Mouse (Mus musculus) CH12.LX (cell line): ENCODE data around the gene Pmm2. TPM values are rescaled to one million over a fixed set of nuclear protein-coding genes. Genes with fewer than 3 reads are reported as not detected.

Source experiments
- DNase-seq: peaks from one replicate; pipeline ENCODE4 v3.0.0-alpha.2; 2013; ENCODE audit errors: extremely low read depth
- H3K27ac ChIP-seq: 2 replicates; pipeline ENCODE4 v1.5.1; 2012; ENCODE audit warnings: low read depth, mild to moderate bottlenecking, control low read depth, moderate library complexity; ENCODE audit not compliant: insufficient read depth
- H3K27me3 ChIP-seq: replicated peaks from 2 replicates; pipeline ENCODE3; 2012; ENCODE audit warnings: inconsistent platforms
- H3K36me3 ChIP-seq, 2 experiments: replicated peaks in 1 of 2; 2 replicates each; pipeline versions ENCODE3 to v1.6.1; 2012; ENCODE audit warnings: inconsistent platforms in 1 of 2, low read length in 1 of 2, mild to moderate bottlenecking in 1 of 2, mixed read lengths in 1 of 2, moderate library complexity in 1 of 2; ENCODE audit not compliant: control insufficient read depth in 1 of 2, insufficient read depth in 1 of 2
- H3K4me1 ChIP-seq, 2 experiments: 2 replicates each; pipeline ENCODE4 v1.6.1; 2012; ENCODE audit warnings: inconsistent platforms in 1 of 2, moderate library complexity in 1 of 2; ENCODE audit not compliant: insufficient read depth in 2 of 2, control insufficient read depth in 1 of 2
- H3K4me2 ChIP-seq: 2 replicates; pipeline ENCODE4 v1.6.1; 2012; ENCODE audit warnings: low read depth, mild to moderate bottlenecking, control low read depth; ENCODE audit not compliant: poor library complexity, insufficient read depth, severe bottlenecking
- H3K4me3 ChIP-seq, 3 experiments: fragments of 150-350 bp in 1 of 3; sonication (generic) in 1 of 3; replicated peaks in 1 of 3; 2 replicates each; pipeline versions ENCODE3 to v1.5.1; 2011 to 2012; ENCODE audit warnings: low read depth in 2 of 3, low read length in 2 of 3, mild to moderate bottlenecking in 2 of 3, moderate library complexity in 2 of 3, control low read depth in 1 of 3, improper control_type of control experiment in 1 of 3, inconsistent platforms in 1 of 3, mixed read lengths in 1 of 3; ENCODE audit not compliant: poor library complexity in 1 of 3
- H3K79me2 ChIP-seq: replicated peaks from 2 replicates; pipeline ENCODE4 v1.6.1; 2012; ENCODE audit warnings: mild to moderate bottlenecking, moderate library complexity; ENCODE audit not compliant: control insufficient read depth, poor library complexity, insufficient read depth, severe bottlenecking; ENCODE audit errors: extremely low read depth
- H3K9ac ChIP-seq: 2 replicates; pipeline ENCODE4 v1.6.1; 2012; ENCODE audit warnings: low read depth, mild to moderate bottlenecking, control low read depth, moderate library complexity; ENCODE audit not compliant: insufficient read depth
- H3K9me3 ChIP-seq: replicated peaks from 2 replicates; pipeline ENCODE3; 2012; ENCODE audit warnings: low read length, inconsistent platforms, mixed read lengths
- CHD1 ChIP-seq: IDR thresholded peaks from 2 replicates; pipeline ENCODE4 v1.6.1; 2012; ENCODE audit warnings: low read depth, low read length, improper control_type of control experiment, inconsistent platforms
- CTCF ChIP-seq, 2 experiments: IDR thresholded peaks in 1 of 2; conservative IDR thresholded peaks in 1 of 2; 2 replicates each; pipeline ENCODE4 v1.5.1; 2011 to 2012; ENCODE audit warnings: low read depth in 2 of 2, low read length in 2 of 2, improper control_type of control experiment in 1 of 2, inconsistent platforms in 1 of 2, mild to moderate bottlenecking in 1 of 2, moderate library complexity in 1 of 2
- ELF1 ChIP-seq: IDR thresholded peaks from 2 replicates; pipeline ENCODE4 v1.6.1; 2014; ENCODE audit warnings: low read depth, mild to moderate bottlenecking, inconsistent platforms, low read length, improper control_type of control experiment
- EP300 ChIP-seq: IDR thresholded peaks from 2 replicates; pipeline ENCODE4 v1.6.1; 2011; ENCODE audit warnings: low read length, improper control_type of control experiment
- GABPA ChIP-seq: IDR thresholded peaks from 2 replicates; pipeline ENCODE4 v1.6.1; 2012; ENCODE audit warnings: low read depth, low read length, improper control_type of control experiment, inconsistent platforms; ENCODE audit not compliant: insufficient replicate concordance
- JUN ChIP-seq: IDR thresholded peaks from 2 replicates; pipeline ENCODE4 v1.6.1; 2011; ENCODE audit warnings: low read depth, mild to moderate bottlenecking, low read length, improper control_type of control experiment, moderate library complexity; ENCODE audit not compliant: insufficient read depth
- KAT2A ChIP-seq: IDR thresholded peaks from 2 replicates; pipeline ENCODE4 v1.6.1; 2012; ENCODE audit warnings: low read length, improper control_type of control experiment, inconsistent platforms; ENCODE audit not compliant: insufficient replicate concordance
- MEF2A ChIP-seq: IDR thresholded peaks from 2 replicates; pipeline ENCODE4 v1.6.1; 2014; ENCODE audit warnings: low read depth, mild to moderate bottlenecking, inconsistent platforms, low read length, improper control_type of control experiment, borderline replicate concordance
- MXI1 ChIP-seq: IDR thresholded peaks from 2 replicates; pipeline ENCODE4 v1.6.1; 2011; ENCODE audit warnings: mild to moderate bottlenecking, low read depth, low read length, improper control_type of control experiment
- MYC ChIP-seq: IDR thresholded peaks from 2 replicates; pipeline ENCODE4 v1.6.1; 2011; ENCODE audit warnings: low read depth, mild to moderate bottlenecking, improper control_type of control experiment, low read length
- NELFE ChIP-seq: IDR thresholded peaks from 2 replicates; pipeline ENCODE4 v1.6.1; 2011; ENCODE audit warnings: low read depth, low read length, improper control_type of control experiment
- POLR2AphosphoS2 ChIP-seq: IDR thresholded peaks from 2 replicates; pipeline ENCODE4 v1.6.1; 2011; ENCODE audit warnings: low read depth, low read length, improper control_type of control experiment
- SIN3A ChIP-seq: IDR thresholded peaks from 2 replicates; pipeline ENCODE4 v1.6.1; 2012; ENCODE audit warnings: low read length, improper control_type of control experiment, inconsistent platforms
- TBP ChIP-seq: conservative IDR thresholded peaks from 2 replicates; pipeline ENCODE4 v1.6.1; 2011; ENCODE audit warnings: low read depth, low read length, improper control_type of control experiment
- TCF12 ChIP-seq: IDR thresholded peaks from 2 replicates; pipeline ENCODE4 v1.6.1; 2014; ENCODE audit warnings: low read depth, mild to moderate bottlenecking, inconsistent platforms, low read length, improper control_type of control experiment
- ZC3H11A ChIP-seq: IDR thresholded peaks from 2 replicates; pipeline ENCODE4 v1.6.1; 2012; ENCODE audit warnings: low read depth, mild to moderate bottlenecking, inconsistent platforms, low read length, improper control_type of control experiment
- ZMIZ1 ChIP-seq: IDR thresholded peaks from 2 replicates; pipeline ENCODE4 v1.6.1; 2012; ENCODE audit warnings: low read depth, mild to moderate bottlenecking, inconsistent platforms, low read length, improper control_type of control experiment
- ZNF384 ChIP-seq: IDR thresholded peaks from 2 replicates; pipeline ENCODE4 v1.6.1; 2012; ENCODE audit warnings: low read depth, low read length, improper control_type of control experiment, inconsistent platforms
- dilution Hi-C: fragments of 300-500 bp; cut with MboI; formaldehyde crosslinking; loops from 2 replicates; pipeline ENCODE4 v1.14.3; 2020; ENCODE audit warnings: low sequenced_read_pairs; ENCODE audit not compliant: extremely low pct_unique_long_range_greater_than_20kb, extremely low pct_ligation_motif_present
- in situ Hi-C: fragments of 300-500 bp; cut with MboI; formaldehyde crosslinking; loops from 3 replicates; pipeline ENCODE4 v1.14.3; 2019; ENCODE audit warnings: low sequenced_read_pairs, low pct_ligation_motif_present, low pct_unique_long_range_greater_than_20kb, mixed read lengths
- polyA plus RNA-seq: library from polyadenylated mRNA; unstranded; fragments of >175 nt; gene quantifications from 2 replicates; pipeline ENCODE4 v1.2.1, GENCODE M21; 2012; ENCODE audit warnings: low read depth; ENCODE audit not compliant: insufficient read length
- total RNA-seq, 2 experiments: library from RNA; depleted of rRNA; stranded (reverse); fragments of 300-350 nt in 1 of 2; fragments of >200 nt in 1 of 2; gene quantifications; 2 replicates each; pipeline ENCODE4 v1.2.3; 2012 to 2014

Pmm2 gene
- total and polyA plus RNA-seq, 3 experiments, result 33.1 to 69.4 (median 42.1) TPM

DNA sequence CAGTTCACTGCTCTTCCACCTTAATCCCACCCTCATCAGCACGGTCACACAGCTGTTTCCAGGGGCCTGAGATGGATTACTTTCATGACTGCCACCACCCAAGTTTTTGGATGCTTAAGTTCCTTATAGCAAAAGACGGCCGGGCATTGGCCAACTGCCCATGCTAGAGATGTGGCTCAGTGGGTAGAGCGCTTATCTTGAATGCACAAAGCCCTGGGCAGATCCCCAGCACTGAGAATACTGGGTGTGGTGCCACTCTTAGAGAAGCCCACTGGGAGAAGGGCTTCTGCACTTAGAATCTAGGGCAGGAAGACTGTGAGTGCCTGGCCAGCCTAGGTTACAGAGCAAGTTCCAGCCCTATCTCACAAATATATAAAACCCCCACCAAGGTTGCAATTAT lies 41.2 kb downstream of the Pmm2 start:
- H3K27ac ChIP-seq, result no peak overlapping the region

DNA sequence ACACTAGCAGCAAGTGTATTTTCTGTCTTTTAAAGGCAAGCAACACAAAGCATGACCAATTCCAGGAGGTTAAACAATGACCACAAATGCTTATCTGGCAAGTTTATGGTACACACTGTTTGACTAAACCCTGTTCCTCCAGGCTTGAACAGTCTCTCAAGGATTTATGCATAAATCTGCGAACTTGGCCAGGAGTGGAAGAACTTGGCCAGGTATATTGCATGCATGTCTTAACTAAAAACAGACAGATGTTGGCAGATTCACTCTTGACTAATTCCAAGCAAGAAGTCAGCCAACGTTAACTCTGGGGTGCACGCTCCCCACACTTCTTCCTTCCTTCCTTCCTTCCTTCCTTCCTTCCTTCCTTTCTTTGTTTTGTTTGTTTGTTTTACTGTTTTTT lies 42.3 kb downstream of the Pmm2 start:
- DNase-seq, result no peak
- dilution Hi-C loops, result no loop called here
- peaks cover 0 to 20% of the 10 kb centered on the region in 2 experiments for H3K36me3 ChIP-seq
- no peak overlapping the region for H3K27ac ChIP-seq
- H3K9ac ChIP-seq, result no peak overlapping the region
- TF ChIP-seq SIN3A, result no peak
- no peak for TF ChIP-seq CHD1
- no peak for TF ChIP-seq TBP
- no peak for TF ChIP-seq MXI1
- no peaks in the 10 kb centered on the region for H3K79me2 ChIP-seq
- H3K27me3 ChIP-seq, result peaks cover 1% of the 10 kb centered on the region
- in situ Hi-C loops, result loop anchor here (5.0 kb wide), 2 partner anchors 37 to 187 kb away; no protein-coding TSS in a partner anchor
- no peak overlapping the region for H3K4me2 ChIP-seq
- H3K4me3 ChIP-seq, result no peak overlapping the region
- H3K4me1 ChIP-seq, result no peaks in the 10 kb centered on the region
- H3K9me3 ChIP-seq, result no peaks in the 10 kb centered on the region

More for the DNA sequence above, 41.2 kb downstream of the Pmm2 start:
- DNase-seq, result no peak
- in situ Hi-C loops (loop anchor here (5.0 kb wide), 2 partner anchors 36 to 186 kb away; no protein-coding TSS in a partner anchor), dilution Hi-C loops (no loop called here)
- peaks cover 4% of the 10 kb centered on the region for H3K27me3 ChIP-seq
- H3K9me3 ChIP-seq, result no peaks in the 10 kb centered on the region
- peaks cover 0 to 9% of the 10 kb centered on the region in 2 experiments for H3K36me3 ChIP-seq
- no peak overlapping the region for H3K9ac ChIP-seq
- no peak overlapping the region for H3K4me3 ChIP-seq
- TF ChIP-seq MXI1 (no peak), ZMIZ1 (no peak), ELF1 (no peak), EP300 (no peak), POLR2AphosphoS2 (no peak), CHD1 (no peak), JUN (no peak), SIN3A (no peak), ZNF384 (no peak), MYC (no peak), KAT2A (no peak), GABPA (no peak), TCF12 (no peak), NELFE (no peak), CTCF (conservative IDR thresholded peaks at IDR 0.05 in 1 of 2, IDR thresholded peaks at IDR 0.05 in 1 of 2; ENCODE audit: low read depth in 2 of 2, low read length in 2 of 2) (no peak), ZC3H11A (no peak), MEF2A (no peak)
- peaks cover 4 to 10% of the 10 kb centered on the region in 2 experiments; a peak in 3 of 4 replicates for H3K4me1 ChIP-seq
- H3K4me2 ChIP-seq, result no peak overlapping the region
- no peaks in the 10 kb centered on the region for H3K79me2 ChIP-seq
